Mouse (Mus musculus) megakaryocyte, embryonic 14.5 days (primary cell): ENCODE data around the gene Ccdc62. TPM values are rescaled to one million over a fixed set of nuclear protein-coding genes. Genes with fewer than 3 reads are reported as not detected.

Experiments
- H3K27me3 ChIP-seq: replicated peaks from 2 replicates; pipeline ENCODE3; 2012; ENCODE audit warnings: inconsistent platforms
- H3K36me3 ChIP-seq: replicated peaks from 2 replicates; pipeline ENCODE3; 2012; ENCODE audit warnings: low read length, inconsistent platforms, mixed read lengths
- H3K4me1 ChIP-seq: 2 replicates; pipeline ENCODE4 v1.6.1; 2012; ENCODE audit warnings: inconsistent platforms
- H3K4me3 ChIP-seq: replicated peaks from 2 replicates; pipeline ENCODE3; 2012; ENCODE audit warnings: moderate library complexity, mild to moderate bottlenecking, inconsistent platforms
- H3K9me3 ChIP-seq: 2 replicates; pipeline ENCODE4 v1.6.1; 2012; ENCODE audit warnings: inconsistent platforms
- FLI1 ChIP-seq: IDR thresholded peaks from 2 replicates; pipeline ENCODE4 v1.6.1; 2012; ENCODE audit warnings: low read length, inconsistent platforms, mixed read lengths
- GATA1 ChIP-seq: IDR thresholded peaks from 3 replicates; pipeline ENCODE4 v1.6.1; 2012; ENCODE audit warnings: mixed read lengths, low read length, inconsistent platforms, borderline replicate concordance
- polyA plus RNA-seq: library from polyadenylated mRNA; stranded (reverse); fragments of >175 nt; gene quantifications from 2 replicates; pipeline ENCODE4 v1.2.3, GENCODE M21; 2012; ENCODE audit warnings: low replicate concordance; ENCODE audit not compliant: insufficient read depth

Ccdc62 gene
- polyA plus RNA-seq, 1 experiment, result 2.1 TPM

GRCm38 (mm10) chr5:123974616-123975111 is 44.2 kb downstream of the Ccdc62 start:
- Histone ChIP-seq H3K27me3 (peaks cover 73% of the 10 kb centered on the region), H3K9me3 (no peaks in the 10 kb centered on the region), H3K4me1 (peaks cover 38% of the 10 kb centered on the region), H3K4me3 (peak overlapping the region; percentile 92), H3K36me3 (no peaks in the 10 kb centered on the region)
- TF ChIP-seq GATA1, result no peak
- no peak for TF ChIP-seq FLI1

- no peak overlapping the region for H3K4me3 ChIP-seq
- H3K27me3 ChIP-seq, result peaks cover 70% of the 10 kb centered on the region
- H3K36me3 ChIP-seq, result no peaks in the 10 kb centered on the region
- peaks cover 48% of the 10 kb centered on the region for H3K4me1 ChIP-seq
- H3K9me3 ChIP-seq, result no peaks in the 10 kb centered on the region
- TF ChIP-seq FLI1 (no peak), GATA1 (no peak)
These were observed 45.2 kb downstream of the Ccdc62 start for GRCm38 (mm10) chr5:123975668-123976180.

DNA sequence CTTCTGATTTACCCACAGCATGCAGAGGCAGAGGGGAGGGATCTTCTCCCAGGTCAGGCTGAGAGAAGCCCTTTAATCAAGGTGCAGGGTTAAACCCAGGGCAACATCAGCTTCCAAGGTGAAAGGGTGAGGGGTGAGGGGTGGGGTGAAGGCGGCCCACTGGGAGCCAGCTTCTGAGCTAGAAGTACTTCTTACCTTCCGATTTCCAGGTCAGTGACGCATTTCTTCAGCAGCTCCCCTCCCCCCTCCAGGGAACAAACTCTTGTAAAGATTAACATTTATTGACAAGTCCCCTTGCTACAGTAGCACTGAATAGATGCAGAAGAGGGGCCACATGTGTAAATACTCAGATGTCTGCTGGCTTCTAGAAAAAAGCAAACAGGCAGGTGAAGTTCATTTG is 46.8 kb downstream of the Ccdc62 start:
- TF ChIP-seq FLI1 (no peak), GATA1 (no peak)
- Histone ChIP-seq H3K27me3 (peaks cover 59% of the 10 kb centered on the region), H3K9me3 (no peaks in the 10 kb centered on the region), H3K4me1 (peaks cover 52% of the 10 kb centered on the region), H3K36me3 (no peaks in the 10 kb centered on the region), H3K4me3 (no peak overlapping the region)

DNA sequence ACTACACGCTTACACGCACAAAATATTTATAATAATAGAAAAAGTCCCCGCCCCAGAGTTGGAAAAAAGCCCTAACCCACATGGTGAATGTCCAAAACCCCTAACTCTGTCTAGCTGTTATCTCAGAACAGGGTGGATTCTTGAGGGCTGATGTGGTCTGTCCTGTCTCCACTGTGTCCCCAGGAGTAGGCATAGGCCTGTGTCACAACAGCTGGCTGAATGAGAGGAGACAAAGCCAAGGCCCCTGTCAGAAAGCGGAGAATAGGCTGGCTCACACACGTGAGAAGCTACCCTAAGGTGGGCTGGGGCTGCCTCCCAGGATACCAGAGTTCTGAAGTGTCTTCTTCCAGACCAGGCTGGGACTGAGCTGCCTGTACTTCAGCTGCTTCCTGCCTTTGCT is 47.7 kb downstream of the Ccdc62 start:
- Histone ChIP-seq H3K4me1 (peaks cover 51% of the 10 kb centered on the region), H3K9me3 (no peaks in the 10 kb centered on the region), H3K27me3 (peaks cover 52% of the 10 kb centered on the region), H3K4me3 (no peak overlapping the region), H3K36me3 (no peaks in the 10 kb centered on the region)
- TF ChIP-seq FLI1 (no peak), GATA1 (no peak)

GRCm38 (mm10) chr5:123979221-123979979 is 48.9 kb downstream of the Ccdc62 start:
- H3K36me3 ChIP-seq, result no peaks in the 10 kb centered on the region
- no peak for TF ChIP-seq FLI1
- no peak for TF ChIP-seq GATA1
- no peak overlapping the region for H3K4me3 ChIP-seq
- no peaks in the 10 kb centered on the region for H3K9me3 ChIP-seq
- peaks cover 38% of the 10 kb centered on the region for H3K4me1 ChIP-seq
- peaks cover 49% of the 10 kb centered on the region for H3K27me3 ChIP-seq

- Histone ChIP-seq H3K4me1 (peaks cover 34% of the 10 kb centered on the region), H3K27me3 (peaks cover 50% of the 10 kb centered on the region), H3K36me3 (no peaks in the 10 kb centered on the region), H3K4me3 (no peak overlapping the region), H3K9me3 (no peaks in the 10 kb centered on the region)
- TF ChIP-seq GATA1, result no peak
- TF ChIP-seq FLI1, result no peak
These were observed 49.5 kb downstream of the Ccdc62 start for GRCm38 (mm10) chr5:123979980-123980369.

GRCm38 (mm10) chr5:123980521-123981249 is 50.2 kb downstream of the Ccdc62 start:
- Histone ChIP-seq H3K27me3 (peaks cover 50% of the 10 kb centered on the region), H3K4me1 (peaks cover 29% of the 10 kb centered on the region), H3K4me3 (no peak overlapping the region), H3K36me3 (no peaks in the 10 kb centered on the region), H3K9me3 (no peaks in the 10 kb centered on the region)
- TF ChIP-seq GATA1 (no peak), FLI1 (no peak)

- TF ChIP-seq FLI1, result no peak
- H3K4me3 ChIP-seq, result no peak overlapping the region
- no peaks in the 10 kb centered on the region for H3K36me3 ChIP-seq
- no peaks in the 10 kb centered on the region for H3K9me3 ChIP-seq
- H3K4me1 ChIP-seq, result peaks cover 26% of the 10 kb centered on the region
- H3K27me3 ChIP-seq, result peaks cover 48% of the 10 kb centered on the region
These were observed 50.7 kb downstream of the Ccdc62 start for GRCm38 (mm10) chr5:123981250-123981554.

- H3K4me3 ChIP-seq, result no peak overlapping the region
- no peaks in the 10 kb centered on the region for H3K9me3 ChIP-seq
- TF ChIP-seq GATA1 (no peak), FLI1 (no peak)
- H3K27me3 ChIP-seq, result peaks cover 40% of the 10 kb centered on the region
- no peaks in the 10 kb centered on the region for H3K36me3 ChIP-seq
- peaks cover 32% of the 10 kb centered on the region for H3K4me1 ChIP-seq
These were observed 52.4 kb downstream of the Ccdc62 start for GRCm38 (mm10) chr5:123982838-123983237.

DNA sequence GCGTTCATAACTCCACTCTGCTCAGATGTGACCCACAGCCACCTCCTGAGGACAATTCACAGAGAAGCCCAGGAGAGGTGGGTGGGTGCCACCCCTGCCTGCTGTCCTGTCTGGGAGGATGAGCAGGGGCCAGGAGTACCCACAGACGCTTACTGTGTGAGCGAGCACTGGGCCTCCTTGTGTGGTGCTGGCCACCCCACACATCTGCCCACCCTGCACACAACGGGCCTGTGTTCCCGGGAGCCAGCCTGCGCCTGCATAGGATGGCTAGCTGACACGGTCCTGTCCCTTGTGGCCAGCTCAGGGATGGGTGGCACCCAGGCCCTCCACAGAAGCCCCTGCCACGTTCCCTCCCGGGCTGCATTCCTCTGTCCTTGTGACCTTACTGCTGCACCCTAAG is 55.0 kb downstream of the Ccdc62 start:
- peaks cover 7% of the 10 kb centered on the region for H3K36me3 ChIP-seq
- TF ChIP-seq FLI1 (no peak), GATA1 (no peak)
- peaks cover 16% of the 10 kb centered on the region for H3K4me1 ChIP-seq
- peak overlapping the region; percentile 33 for H3K4me3 ChIP-seq
- no peaks in the 10 kb centered on the region for H3K9me3 ChIP-seq
- peaks cover 48% of the 10 kb centered on the region for H3K27me3 ChIP-seq
